Mouse (Mus musculus) retina, postnatal 1 day (tissue): ENCODE measurements at regions not wholly inside any gene's neighbourhood (a gene's known extent, or its start where the extent isn't known, plus 50 kb on each side); places are given as distances from the start of the nearest gene placed in this dataset.
A peak's percentile ranks its signal among the peaks of the same experiment; 100 is the strongest.

Experiments used
- DNase-seq: peaks from one replicate; pipeline ENCODE4 v3.0.0-alpha.2; 2012

DNA sequence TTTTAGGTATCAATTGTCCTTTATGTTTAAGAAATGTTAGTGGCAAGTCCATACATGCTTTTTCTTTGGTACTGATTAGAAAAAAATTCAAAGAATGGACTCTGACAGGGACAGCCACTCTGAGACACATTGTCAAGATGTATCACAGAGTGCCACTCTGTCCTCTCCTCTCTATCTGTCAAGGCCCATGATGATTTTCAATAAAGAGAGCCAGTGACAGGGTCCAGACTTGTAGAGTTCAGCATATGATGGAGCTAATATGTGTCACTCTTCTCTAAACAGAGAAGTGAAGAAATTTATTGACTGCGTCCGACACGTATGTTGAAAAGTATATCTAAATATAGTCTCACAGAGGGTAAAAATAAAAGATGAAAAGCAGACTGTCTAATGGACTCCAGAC is 672.2 kb upstream of the 4930452B06Rik start:
- DNase-seq = no peak

DNA sequence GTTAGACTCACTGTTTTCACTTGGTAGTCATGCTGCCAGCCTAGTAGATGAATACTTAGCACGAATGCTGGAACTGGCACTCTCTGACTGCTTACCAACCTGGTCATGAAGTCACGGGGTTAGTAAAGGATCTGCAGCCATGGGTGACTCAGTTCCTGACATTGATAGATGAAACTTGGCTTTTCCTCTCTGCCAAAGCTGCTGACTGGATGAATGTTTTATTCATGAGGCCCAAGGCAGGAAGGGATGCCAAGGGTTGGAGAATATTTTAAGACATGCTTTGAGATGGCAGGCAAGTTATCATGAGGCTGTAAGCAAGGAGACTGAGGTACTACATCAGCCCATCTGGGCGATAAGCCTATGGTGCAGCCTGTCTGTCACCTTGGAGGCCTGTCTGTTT is 671.1 kb upstream of the 4930452B06Rik start:
- DNase-seq = no peak

DNA sequence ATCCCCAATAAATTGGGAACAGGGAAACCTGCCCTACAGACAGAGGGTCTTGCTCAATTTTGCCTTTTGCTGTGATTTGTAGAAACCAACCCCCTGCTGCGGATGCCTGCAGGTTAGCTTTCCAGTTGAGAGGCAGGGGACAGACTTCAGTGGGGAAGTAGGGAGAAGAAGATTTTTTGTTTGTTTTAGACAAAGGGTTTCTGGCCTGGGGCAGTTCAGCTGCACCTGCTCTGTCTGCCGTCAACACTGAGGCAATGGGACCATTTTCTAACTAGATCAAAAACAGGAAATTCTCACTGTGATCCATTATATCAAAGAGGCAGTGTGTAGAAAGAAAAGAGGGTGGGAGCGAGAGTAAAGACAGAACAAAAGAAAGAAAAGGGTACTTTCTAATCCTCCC is 665.6 kb upstream of the 4930452B06Rik start:
- DNase-seq = no peak

DNA sequence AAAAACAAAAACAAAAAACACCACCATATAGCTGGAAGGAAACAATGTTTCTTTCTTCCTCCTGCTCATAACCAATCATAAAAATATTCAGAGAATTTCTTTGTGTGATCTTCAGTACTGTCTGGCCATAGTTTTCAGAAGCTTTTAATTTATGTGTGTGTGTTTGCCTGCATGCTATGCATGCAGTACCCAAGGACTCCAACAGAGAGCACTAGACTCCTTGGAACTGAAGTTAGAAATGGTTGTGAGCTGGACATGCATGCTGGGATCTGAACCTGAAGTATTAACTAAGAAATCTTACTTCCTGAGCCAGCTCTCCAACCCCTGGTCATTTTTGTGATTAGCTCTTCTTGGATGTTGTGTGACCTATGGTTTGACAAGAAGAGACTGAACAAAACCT is 664.7 kb upstream of the 4930452B06Rik start:
- DNase-seq = no peak

DNA sequence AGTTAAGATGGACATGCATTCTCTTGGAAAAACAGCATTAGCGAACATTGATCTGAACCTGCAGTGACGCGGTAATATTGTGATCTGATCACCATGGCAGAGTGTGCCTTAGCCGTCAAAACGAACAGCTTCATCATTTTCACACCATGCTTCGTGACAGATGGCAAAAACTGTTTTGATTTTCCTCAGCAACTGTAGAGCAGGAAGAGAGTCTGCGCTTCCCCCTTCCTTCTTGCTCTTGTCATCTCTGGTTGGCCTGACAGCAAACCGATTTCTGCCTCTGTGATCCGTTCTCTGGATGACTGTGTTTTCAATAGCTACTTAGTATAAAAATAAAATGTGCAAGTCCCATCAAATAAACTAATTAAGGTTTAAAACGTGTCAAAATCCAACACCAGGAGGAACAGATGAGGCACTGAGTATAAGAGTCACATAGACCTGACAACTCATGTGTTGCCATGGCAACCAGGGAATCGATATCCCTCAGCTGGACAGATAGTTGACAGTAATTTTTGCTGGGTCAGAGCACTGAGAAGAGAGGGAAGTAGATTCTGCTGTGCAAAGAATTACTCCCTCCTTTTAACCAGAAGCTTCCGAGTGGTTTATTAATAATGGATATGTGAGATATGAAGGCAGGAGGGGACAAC is 663.9 kb upstream of the 4930452B06Rik start:
- peak; percentile 60 for DNase-seq

DNA sequence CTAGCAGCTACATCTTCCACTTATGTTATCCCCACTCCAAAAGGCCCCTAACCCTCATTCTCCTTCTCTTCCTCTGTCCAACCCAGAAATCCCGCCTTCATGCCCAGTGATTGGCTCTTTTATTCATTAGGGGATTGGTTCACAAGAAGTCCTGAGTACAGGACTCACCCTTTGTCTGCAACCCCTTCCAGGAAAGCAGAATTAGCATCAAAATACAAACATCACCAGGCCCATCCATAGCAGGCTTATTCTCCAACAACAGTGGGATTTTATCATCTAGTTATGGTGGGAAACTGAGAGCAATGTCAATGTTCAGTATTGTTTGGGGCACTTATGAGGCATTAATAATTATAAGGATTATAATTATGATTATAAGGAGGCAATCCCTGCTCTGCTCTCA is 661.3 kb upstream of the 4930452B06Rik start:
- no peak for DNase-seq

DNA sequence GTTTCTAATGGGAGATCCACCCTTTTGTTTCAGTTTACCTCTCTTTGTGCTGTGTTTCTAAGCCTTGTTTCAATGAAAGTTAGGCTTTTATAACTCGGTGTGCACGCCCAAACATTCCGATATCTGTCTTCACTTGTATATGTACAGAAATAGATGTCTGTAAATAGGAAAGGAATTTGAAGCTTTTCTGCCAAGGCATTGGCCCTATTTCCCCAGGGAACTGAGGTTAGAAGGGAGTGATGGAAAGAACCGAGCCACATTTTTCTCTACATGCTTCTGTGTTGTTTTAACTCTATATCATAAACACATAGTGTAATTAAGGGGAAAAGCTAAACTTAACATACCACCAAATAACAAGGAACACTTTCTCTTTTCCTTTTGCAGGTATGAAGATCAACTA is 653.8 kb upstream of the 4930452B06Rik start:
- no peak for DNase-seq

DNA sequence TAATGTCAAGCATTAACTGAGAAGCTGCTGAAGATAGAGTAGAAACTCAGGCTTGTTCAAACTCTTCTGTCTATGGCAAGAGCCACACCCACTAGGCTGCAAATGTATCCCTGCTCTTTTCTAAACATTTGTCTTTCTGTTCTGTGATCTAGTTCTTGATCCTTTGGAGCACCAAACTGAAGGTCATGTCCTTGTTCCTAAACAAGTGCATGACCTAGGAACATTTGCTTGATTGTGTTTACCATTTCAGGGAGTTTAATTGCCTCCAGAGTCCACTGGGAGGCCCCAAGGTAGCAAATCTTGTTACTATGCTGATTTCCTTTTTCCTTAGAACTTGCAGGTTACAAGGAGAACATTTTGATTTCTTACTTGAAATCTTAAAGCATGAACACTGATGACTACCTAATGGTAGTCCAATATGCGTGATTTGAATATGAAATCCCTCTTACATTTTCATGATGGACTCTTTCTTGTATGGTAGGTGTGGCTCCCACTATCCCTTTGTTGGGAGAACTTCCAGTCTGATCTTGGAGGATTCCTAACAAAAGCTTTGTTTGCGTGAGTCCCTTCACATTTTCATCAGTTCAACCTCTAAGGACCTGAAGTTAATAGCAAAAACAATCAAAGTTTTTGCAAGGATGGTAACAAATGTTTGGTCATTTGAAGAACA is 652.9 kb upstream of the 4930452B06Rik start:
- DNase-seq = no peak

DNA sequence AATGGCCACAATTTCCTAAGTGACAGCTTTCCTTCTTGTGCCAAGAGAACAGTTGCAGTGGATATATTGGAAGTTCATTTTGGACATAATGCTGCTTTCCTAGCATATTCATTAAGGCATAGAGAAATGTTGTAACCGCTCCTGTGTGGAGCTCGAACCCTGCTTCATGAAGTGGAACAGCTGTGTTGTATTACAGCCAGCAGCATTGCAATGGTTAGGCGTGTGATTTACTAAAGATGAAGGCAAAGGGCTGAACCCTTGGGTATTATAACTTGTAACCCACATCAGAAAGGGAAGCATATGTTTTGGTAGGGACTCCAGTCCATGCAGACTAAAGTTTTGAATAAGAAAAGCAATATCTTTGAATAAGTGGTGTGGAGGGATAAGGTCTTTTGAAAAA is 649.2 kb upstream of the 4930452B06Rik start:
- DNase-seq = no peak

DNA sequence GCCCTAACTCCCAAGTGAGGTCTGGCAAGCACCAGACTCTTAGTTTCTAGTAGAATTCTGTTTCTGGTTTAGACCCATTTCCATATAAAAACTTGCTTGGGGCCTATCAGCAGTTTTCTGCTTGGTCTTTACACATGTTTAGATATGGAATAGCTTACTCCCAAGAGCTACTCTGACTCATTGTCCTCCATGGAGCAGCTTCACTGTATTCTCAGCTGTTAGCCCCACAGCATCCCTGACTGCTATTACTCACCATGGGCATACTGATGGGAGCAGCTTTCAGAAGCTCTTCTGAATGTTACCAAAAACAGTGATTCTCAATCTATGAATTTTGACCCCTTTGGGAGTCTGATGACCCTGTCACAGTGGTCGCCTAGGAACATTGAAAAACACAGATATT is 630.1 kb upstream of the 4930452B06Rik start:
- no peak for DNase-seq

DNA sequence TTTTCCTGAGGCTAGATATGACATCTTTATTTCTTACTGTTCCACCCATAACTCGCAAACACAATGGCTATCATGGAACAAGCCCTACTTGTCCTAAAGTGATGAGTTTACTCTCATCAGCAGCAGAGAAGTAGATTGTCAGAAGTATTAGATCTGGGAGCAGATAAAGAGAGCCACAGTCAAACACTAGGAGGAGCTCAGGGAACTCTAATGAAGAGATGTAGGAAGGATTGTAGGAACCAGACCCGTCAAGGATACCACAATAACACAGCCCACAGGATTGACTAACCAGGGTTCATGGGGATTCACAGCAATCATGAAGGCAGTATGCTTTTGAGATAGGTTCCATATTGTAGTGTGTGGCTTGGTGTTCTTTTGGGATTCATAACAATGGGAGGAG is 628.5 kb upstream of the 4930452B06Rik start:
- peak; percentile 10 for DNase-seq

DNA sequence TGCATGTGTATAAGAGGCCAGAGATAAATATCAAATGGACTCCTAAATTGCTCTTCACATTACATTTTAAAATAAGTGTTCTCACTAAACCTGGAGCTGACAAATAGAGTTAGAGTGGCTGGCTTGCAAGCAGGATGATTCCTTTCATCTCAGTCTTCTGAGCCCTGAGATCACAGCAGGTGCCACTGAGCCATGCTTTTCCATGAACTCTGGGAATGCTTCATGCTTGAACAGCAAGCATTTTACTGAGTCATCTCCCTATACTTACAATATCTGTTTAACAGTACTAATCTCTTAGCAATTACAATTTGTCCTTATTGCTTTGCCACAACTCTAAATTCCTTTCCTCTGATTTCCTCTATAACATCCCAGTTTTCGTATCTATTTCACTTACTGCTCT is 622.1 kb upstream of the 4930452B06Rik start:
- DNase-seq = no peak

DNA sequence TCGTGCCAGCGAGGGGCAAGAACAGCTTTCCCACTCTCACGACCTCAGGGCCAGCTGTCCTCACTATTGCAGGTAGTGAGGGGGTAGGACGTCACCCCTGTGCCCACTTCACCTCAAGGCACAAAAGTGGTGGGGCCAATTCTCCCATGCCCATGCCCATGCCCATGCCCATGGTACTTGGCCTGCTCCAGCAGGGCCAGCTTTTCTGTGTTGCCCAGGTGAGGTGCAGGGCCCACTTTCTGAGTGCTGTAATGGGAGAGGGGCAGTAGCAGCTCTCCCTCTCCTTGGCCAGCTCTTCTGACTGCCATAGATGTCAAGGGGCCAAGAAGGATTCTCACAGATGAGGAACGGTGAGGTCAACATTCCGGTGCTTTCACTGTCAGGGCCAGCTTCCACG is 619.6 kb upstream of the 4930452B06Rik start:
- DNase-seq = no peak

DNA sequence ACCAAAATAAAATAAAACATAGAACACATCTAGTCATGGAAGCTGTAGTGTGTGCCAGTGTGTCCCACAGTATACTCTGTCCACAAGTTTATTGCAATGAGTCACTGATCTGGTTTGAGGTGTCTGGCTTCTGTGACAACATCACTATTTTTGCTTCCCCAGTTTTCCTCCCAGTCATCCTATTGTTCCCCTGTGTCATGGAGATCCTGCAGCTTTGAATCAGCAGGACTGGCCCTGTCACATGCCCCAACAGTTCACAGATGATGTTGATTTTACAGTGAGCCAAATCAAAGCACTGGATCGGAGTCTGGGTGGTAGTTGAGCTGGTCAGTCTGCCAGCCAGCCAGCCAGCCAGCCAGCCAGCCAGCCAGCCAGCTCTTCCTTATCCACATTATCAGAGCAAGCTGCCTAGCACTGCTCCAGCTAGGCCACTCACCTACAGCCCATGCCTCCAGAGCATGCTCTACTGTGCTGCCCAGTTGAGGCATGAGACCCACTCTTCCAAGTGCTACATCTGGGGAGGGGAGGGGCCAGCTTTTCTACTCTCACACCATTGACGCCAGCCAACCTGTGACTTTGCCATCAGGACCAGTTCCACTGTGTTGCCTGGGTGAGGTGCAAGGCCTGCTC is 619.1 kb upstream of the 4930452B06Rik start:
- no peak for DNase-seq

DNA sequence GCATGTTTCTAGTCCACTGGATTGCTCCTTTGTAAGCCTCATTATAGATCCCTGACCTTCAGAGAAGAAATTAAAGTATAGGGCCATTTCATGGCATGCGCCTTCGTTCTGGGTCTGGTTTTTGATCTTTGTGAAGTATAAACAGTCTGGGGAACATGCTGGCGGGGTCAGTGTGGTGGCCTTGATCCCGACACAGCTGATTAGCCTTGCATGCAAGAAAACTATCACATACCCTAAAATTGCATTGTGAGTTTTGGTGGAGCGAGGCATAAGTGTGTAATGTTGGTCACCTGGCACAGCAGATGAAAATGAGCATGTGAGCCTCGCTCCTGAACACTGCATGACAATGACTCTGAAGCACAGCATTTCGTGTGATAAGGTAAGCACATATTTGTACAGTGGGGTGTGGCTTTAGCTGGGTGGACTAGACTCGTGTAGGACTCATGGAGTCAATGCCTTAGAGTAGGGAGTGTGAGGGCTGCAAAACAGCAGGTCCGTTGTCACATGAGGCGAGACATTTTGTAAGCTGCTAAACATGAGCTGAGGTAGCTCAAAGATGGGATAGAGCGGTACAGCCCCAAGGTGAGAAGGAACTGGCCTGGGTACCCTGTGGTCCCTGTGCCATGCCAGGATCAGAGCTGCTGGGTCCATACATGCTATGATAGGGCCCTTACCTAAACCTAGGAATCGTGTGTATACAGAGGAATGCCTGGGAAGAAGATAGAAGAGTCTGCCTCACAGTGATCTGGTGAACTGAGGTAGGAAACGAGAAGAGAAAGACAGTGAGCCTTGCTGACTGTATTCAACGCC is 601.4 kb upstream of the 4930452B06Rik start:
- DNase-seq = no peak

DNA sequence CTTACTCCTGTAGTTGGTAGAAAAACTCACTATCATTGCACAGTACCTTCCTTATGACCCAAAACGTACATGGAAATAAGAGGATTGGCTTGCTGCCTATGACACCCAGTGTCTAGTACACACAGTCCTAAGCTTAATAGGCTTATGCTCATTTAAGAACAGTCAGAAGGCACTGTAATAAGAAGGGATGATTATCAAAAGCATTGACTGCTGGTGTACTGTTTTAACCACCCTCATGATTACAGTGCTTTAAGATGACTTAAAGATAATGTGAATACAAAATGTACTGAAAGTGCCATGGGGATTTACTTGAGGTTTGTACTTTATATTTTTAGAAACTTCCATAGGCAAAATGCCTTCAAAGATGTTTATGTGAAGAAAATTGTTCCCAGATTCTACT is 586.0 kb upstream of the 4930452B06Rik start:
- peak; percentile 23 for DNase-seq

DNA sequence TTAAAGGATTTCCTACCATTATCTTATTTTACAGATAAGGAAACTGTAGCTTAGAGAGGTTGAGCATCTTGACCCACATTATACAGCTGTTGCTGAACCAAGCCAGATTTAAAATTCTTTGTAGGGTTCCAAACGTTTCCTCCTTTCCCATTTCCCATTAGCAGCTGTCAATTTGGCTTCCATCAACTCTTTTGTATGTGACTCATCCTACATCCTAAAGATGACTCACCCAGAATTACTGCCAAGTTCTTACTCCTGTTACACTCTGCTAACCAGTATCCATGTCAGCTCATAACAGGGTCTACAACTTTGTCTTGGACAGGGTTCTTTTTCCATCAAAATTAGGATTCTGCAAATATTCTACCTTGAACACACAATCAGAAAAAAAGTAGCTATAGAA is 579.2 kb upstream of the 4930452B06Rik start:
- DNase-seq = no peak

DNA sequence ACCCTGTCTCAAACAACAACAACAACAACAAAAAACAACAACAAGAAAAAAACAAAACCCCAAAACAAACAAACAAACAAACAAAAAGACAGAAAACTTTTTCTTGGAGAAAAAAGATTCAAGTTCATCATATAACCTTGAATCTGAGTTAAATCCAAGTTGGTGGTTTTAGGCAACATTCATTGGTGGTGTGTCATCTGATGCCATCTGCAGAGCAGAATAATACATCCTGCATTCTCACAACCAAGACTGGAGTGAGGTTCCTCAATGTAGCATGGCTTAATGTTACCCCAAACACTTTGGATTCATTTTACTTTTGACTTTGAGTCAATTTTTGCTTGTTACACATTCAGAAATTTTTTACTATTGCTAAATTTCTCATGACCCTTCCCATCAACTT is 577.3 kb upstream of the 4930452B06Rik start:
- no peak for DNase-seq

DNA sequence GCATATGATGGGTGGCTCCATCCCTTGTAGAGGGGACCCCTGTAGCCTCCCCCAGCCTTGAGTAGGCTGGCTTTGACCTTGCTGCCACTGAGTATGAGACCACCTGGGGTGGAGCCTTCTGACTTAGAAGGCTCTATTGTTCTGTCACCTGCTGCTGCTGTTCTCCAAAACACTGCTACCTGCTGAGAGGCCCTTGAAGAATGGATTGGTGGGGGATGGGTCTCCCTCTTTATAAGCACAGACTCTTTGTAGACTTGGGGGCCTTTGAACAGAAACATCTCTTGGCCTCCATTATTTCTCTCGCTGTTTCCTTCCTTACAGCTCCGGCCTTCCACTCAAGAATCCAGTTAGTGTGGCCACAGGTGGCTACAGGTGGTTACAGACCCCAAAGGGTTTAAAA is 576.1 kb upstream of the 4930452B06Rik start:
- DNase-seq = no peak

DNA sequence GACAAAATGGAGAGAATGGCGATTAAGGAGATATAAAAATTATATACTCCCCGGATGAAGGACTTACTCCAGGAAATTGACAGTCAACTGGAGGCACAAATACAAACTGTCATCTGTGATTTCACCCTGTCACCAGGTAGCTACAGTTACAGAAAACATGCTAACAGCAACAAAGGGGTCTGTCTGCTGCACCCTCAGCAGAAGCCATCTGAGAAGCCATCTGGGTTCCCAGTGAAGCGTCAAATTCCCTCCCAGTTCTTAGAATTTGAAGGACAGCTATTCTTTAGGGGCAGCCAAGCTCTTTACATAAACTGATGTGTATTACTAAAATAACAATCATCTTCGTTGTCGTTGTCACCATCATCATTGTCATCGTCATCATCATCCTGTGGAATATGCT is 561.6 kb upstream of the 4930452B06Rik start:
- no peak for DNase-seq

DNA sequence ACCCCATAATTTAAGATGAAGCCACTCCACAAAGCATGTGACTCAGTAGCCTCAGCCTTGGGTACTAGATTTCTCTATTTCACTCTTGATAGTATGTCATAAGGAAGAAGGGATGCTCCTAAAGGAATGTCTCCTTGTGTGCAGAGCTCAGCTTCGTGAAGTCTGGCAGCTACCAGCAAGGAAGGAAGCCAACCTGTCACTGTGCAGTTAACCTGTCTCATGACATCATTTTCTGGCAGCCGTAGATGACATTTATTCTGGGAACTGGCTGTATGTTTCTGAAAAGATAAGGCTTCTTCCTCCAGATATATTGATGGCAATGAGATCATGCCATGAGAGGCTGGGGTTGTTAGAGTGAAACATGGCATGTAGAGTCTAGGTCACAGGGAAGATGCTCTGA is 534.2 kb upstream of the 4930452B06Rik start:
- DNase-seq = no peak

DNA sequence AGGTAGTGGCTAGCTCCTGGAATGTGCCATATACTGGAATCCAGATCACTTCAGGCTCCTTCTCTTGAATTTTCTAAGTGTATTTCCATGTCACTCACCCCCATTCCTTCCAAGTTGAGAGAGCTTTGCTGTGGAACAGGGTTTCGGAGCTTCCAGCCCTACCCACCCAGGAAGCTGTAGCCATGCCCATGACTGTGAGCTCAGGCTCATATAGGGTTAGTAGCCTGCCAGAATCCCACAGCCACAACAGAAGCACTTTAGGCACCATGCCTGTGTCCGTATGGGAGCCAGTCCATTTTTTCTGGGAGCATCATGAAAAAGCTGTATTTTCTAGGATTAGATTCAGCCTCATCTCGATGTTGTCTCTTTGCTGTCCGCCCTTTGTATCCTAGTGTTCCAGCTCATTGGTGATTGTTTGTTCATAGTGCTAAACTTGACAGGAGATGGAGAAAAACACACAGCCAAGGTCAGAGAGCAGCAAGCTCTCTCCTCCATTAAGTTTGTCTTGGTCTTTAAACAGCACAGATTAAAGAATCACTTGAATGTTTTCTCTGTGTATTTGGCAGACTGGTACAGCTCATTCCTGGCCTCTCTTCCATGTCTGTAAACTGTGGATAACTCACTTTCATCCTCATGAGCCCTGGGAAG is 526.2 kb upstream of the 4930452B06Rik start:
- DNase-seq = no peak

DNA sequence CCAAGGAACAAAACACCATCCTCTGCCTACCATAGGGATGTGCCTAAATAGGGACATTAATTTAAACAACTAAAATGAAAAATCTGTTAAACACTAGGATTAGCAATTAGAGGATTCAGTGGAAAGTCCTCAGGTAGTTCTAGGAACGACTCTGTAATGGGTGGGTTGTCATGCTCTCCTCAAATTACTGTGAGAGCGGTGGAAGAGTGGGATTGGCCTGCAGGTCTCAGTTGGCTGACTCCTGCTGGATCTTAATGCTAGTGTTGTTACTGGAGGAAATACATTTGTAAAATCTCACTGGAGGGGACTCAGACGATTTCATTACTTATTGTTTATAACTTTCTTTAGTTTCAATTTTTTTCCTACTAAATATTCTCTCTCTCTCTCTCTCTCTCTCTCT is 525.6 kb upstream of the 4930452B06Rik start:
- no peak for DNase-seq
